ENCODE assay signal across 1 mouse cellular context in the genomic region with DNA sequence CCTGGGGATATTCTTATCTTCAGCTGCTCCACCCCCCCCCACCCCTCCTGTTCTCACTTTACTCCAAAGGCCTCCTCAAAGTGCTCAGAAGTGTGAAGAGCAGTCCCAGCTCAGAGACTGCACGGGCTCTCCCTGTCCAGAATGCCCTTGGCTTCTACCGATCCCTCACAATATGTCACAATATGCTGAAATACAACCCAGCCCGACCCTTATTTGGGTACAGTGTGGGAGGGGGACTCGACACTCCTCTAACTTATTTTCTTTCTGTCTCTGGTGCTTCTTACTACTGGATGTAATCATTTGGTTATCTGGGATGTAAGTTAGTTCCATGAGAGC.
TF ChIP-seq lines count a peak whose summit lies in the region.

No protein-coding gene starts in this region.

TF ChIP-seq in CH12.LX, 34 proteins besides CTCF, POLR2A, EP300 and RAD21 (continued from another document):
- TF ChIP-seq BHLHE40 (IDR thresholded peaks at IDR 0.05; ENCODE audit: low read depth, low read length) (no peak; the same call in none of the 2 replicates), TCF12 (IDR thresholded peaks at IDR 0.05; ENCODE audit: low read depth, low read length) (peak; percentile 81; the same call in 1 of the 2 replicates), UBTF (IDR thresholded peaks at IDR 0.05; ENCODE audit: low read depth, low read length) (no peak), MYC (IDR thresholded peaks at IDR 0.05; ENCODE audit: low read depth, low read length) (no peak), JUN (IDR thresholded peaks at IDR 0.05; ENCODE audit: insufficient read depth, low read depth, low read length) (no peak), TBP (conservative IDR thresholded peaks at IDR 0.05; ENCODE audit: low read depth, low read length) (no peak), MAZ (IDR thresholded peaks at IDR 0.05; ENCODE audit: low read depth, low read length) (no peak; the same call in 1 of the 2 replicates), USF1 (IDR thresholded peaks at IDR 0.05; ENCODE audit: low read depth, low read length) (no peak), MXI1 (IDR thresholded peaks at IDR 0.05; ENCODE audit: low read depth, low read length) (no peak), HCFC1 (IDR thresholded peaks at IDR 0.05; ENCODE audit: low read depth, low read length) (peak; percentile 23; the same call in 1 of the 2 replicates), MAFK (IDR thresholded peaks at IDR 0.05; ENCODE audit: insufficient replicate concordance, low read length) (no peak), POLR2AphosphoS2 (IDR thresholded peaks at IDR 0.05; ENCODE audit: low read depth, low read length) (peak; percentile 73; the same call in 1 of the 2 replicates), PAX5 (IDR thresholded peaks at IDR 0.05; ENCODE audit: low read length) (no peak)
